Mouse (Mus musculus): ENCODE data around the gene Rab43.

Gene Rab43

GRCm38 (mm10) chr6:87750184-87750910 lies 61.6 kb downstream of the Rab43 start:
- no peak for ATAC-seq (ENCODE audit: low TSS enrichment)

DNA sequence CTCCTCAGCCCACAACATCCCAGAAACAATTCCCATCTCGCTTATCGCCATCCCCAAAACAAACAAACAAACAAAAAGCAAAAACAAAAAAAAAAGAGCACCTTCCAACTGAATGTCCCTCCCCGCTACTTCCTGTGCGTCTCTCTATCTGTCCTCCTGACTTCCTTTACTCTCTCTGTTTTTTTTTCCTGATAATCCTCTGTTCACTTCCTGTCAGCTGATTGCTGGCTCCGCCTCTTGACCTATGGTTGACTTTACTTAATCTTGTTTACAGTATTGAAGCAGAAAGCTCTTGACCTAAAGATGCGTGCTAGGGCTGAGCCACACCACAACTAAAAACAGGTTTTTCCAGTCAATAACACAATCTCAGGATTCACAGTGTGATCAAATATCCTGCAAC lies 63.4 kb downstream of the Rab43 start:
- no peak for ATAC-seq (ENCODE audit: low TSS enrichment)

DNA sequence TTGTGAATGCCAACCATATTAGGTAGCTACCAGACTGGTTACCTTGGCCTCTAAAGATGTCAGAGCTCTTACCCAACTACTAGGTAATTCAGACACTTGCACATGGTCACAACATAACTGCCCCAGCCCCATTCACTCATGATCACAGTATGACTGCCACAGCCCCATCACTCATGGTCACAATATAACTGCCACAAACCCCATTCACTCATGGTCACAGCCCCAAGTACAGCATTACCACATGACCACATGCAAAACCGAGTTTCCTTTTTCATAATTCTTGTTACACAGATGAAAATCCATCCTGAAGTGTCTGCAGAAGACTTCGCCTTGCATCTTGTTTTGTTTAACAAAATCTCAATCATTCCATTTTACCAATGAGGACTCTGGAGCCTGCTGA lies 63.9 kb downstream of the Rab43 start:
- ATAC-seq (ENCODE audit: low TSS enrichment), result no peak

DNA sequence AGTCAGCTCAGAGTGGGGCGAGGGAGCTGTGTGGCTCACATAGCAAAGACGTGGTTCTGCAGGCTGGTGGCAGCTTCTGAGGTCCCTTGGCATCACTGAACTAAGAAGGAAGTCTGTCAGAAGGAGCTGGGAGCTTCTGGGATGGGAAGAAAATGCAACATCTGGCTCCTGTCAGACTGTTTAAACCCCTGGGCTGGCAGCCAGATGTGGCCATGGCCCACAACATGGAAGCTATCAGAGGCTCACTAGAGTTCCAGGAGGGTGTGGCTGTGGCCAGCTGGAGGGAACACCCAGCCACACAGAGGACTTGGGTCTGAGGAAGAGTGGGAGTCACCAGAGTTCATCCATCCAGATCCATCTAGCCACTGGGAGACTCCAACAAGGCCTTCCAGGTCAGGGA lies 65.1 kb downstream of the Rab43 start:
- no peak for ATAC-seq (ENCODE audit: low TSS enrichment)

- no peak for ATAC-seq (ENCODE audit: low TSS enrichment)
These were observed 65.9 kb downstream of the Rab43 start for GRCm38 (mm10) chr6:87746059-87746458.

GRCm38 (mm10) chr6:87745301-87745700 lies 66.7 kb downstream of the Rab43 start:
- no peak for ATAC-seq (ENCODE audit: low TSS enrichment)

- ATAC-seq (ENCODE audit: low TSS enrichment), result no peak
These were observed 67.3 kb downstream of the Rab43 start for GRCm38 (mm10) chr6:87744632-87745031.

- no peak for ATAC-seq (ENCODE audit: low TSS enrichment)
These were observed 68.7 kb downstream of the Rab43 start for GRCm38 (mm10) chr6:87743281-87743680.

GRCm38 (mm10) chr6:87742804-87743203 lies 69.2 kb downstream of the Rab43 start:
- no peak for ATAC-seq (ENCODE audit: low TSS enrichment)

DNA sequence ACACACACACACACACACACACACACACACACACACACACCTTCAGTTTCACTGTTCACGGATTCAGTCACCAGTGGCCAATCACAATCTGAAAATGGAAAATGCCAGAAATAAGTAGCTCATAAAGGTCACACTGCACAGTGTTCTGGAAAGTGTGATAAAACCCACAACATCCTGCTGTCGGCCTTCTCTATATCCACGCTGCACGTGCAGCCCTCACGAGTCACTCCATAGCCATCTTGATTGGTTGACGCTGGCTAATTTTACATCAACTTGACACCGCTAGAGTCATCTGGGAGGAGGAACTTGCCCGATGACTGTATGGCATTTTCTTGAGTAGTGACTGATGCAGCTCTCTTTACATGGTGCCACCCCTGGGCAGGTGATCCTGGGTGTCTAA lies 70.0 kb downstream of the Rab43 start:
- ATAC-seq (ENCODE audit: low TSS enrichment), result no peak

DNA sequence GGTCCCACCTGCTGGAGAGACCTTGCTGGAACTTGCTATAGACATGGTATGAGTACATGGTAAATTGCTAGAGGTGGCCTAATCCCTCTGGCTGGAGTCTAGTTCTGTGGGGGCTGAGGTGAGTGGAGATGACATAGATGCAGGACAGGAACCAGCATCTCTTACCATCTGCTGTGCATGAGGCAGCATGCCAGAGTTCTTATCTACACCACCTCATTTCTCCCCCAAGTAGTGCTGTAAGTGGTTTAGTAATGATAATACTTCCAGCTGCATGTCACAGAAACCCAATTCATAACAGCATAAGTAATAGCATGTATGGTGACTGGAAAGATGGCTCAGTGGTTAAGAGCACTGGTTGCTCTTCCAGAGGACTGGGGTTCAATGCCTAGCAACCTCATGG lies 71.5 kb downstream of the Rab43 start:
- no peak for ATAC-seq (ENCODE audit: low TSS enrichment)

- ATAC-seq (ENCODE audit: low TSS enrichment), result no peak
These were observed 72.1 kb downstream of the Rab43 start for GRCm38 (mm10) chr6:87739898-87740297.

Data from frontal cortex, adult (tissue).